Mouse (Mus musculus) kidney, embryonic 15.5 days (tissue): Measurements from ENCODE around the gene Sgms1. TPM values are rescaled to one million over a fixed set of nuclear protein-coding genes. Genes with fewer than 3 reads are reported as not detected.

Experiments used
- ATAC-seq: fragments of 200-750 bp; cut with Nextera tagmentation; replicated peaks from 2 replicates; pipeline ENCODE4 v1.8.0; 2017; ENCODE audit warnings: moderate TSS enrichment; ENCODE audit not compliant: low FRiP score
- H3K27ac ChIP-seq: fragments of 300-500 bp; sonication (generic); 2 replicates; pipeline ENCODE4 v1.5.1; 2015; ENCODE audit warnings: mild to moderate bottlenecking, inconsistent platforms
- H3K27me3 ChIP-seq: fragments of 300-500 bp; sonication (generic); 2 replicates; pipeline ENCODE4 v1.6.1; 2015; ENCODE audit warnings: inconsistent platforms
- H3K36me3 ChIP-seq: fragments of 300-500 bp; sonication (generic); 2 replicates; pipeline ENCODE4 v1.6.1; 2015; ENCODE audit warnings: inconsistent platforms
- H3K4me1 ChIP-seq: fragments of 300-500 bp; sonication (generic); 2 replicates; pipeline ENCODE4 v1.6.1; 2015; ENCODE audit warnings: inconsistent platforms
- H3K4me2 ChIP-seq: fragments of 300-500 bp; sonication (generic); 2 replicates; pipeline ENCODE4 v1.6.1; 2015; ENCODE audit warnings: moderate library complexity, mild to moderate bottlenecking, inconsistent platforms
- H3K4me3 ChIP-seq: fragments of 300-500 bp; sonication (generic); replicated peaks from 2 replicates; pipeline ENCODE4 v1.5.1; 2015; ENCODE audit warnings: mild to moderate bottlenecking, inconsistent platforms
- H3K9ac ChIP-seq: fragments of 300-500 bp; sonication (generic); 2 replicates; pipeline ENCODE4 v1.6.1; 2015; ENCODE audit warnings: mild to moderate bottlenecking, inconsistent platforms
- H3K9me3 ChIP-seq: fragments of 300-500 bp; sonication (generic); replicated peaks from 2 replicates; pipeline ENCODE4 v1.6.1; 2016; ENCODE audit warnings: inconsistent platforms
- WGBS: fragments of 180-500 bp; shearing (Covaris S2); methylation state at CpG from one replicate; pipeline ENCODE4 v1.1.7; 2015; ENCODE audit warnings: mixed read lengths; 5-methylcytosine and 5-hydroxymethylcytosine counted together
- polyA plus RNA-seq: library from polyadenylated mRNA; unstranded; fragments of >200 nt; fragmentation: Nextera tagmentation; extraction: Ambion mirVana; gene quantifications from 2 replicates; pipeline ENCODE4 v1.2.1, GENCODE M21; 2015

Sgms1 gene
- polyA plus RNA-seq, 1 experiment from 2014 or later = 57.0 TPM

GRCm38 (mm10) chr19:32223751-32224174 lies 165.8 kb downstream of the Sgms1 start:
- H3K36me3 ChIP-seq = peaks cover 15% of the 10 kb centered on the region
- H3K27ac ChIP-seq = no peak overlapping the region
- H3K27me3 ChIP-seq = no peaks in the 10 kb centered on the region
- no peak overlapping the region for H3K9ac ChIP-seq
- no peak for ATAC-seq
- H3K9me3 ChIP-seq = no peaks in the 10 kb centered on the region
- 0 out of 2 replicates have a peak, but pooled peaks cover 4% of the 10 kb centered on the region for H3K4me1 ChIP-seq
- H3K4me2 ChIP-seq = no peak overlapping the region
- H3K4me3 ChIP-seq = no peak overlapping the region
- 66% methylated on average over 3 of the region's 3 CpGs for WGBS

- Histone ChIP-seq H3K4me2 (no peak overlapping the region), H3K27ac (no peak overlapping the region), H3K36me3 (peaks cover 15% of the 10 kb centered on the region), H3K9me3 (no peaks in the 10 kb centered on the region), H3K27me3 (no peaks in the 10 kb centered on the region), H3K4me1 (0 out of 2 replicates have a peak, but pooled peaks cover 4% of the 10 kb centered on the region), H3K9ac (no peak overlapping the region), H3K4me3 (no peak overlapping the region)
- 83% methylated on average over 11 of the region's 11 CpGs for WGBS
- no peak for ATAC-seq
Measured at GRCm38 (mm10) chr19:32222083-32222482, 167.4 kb downstream of the Sgms1 start.

GRCm38 (mm10) chr19:32220991-32221390 lies 168.5 kb downstream of the Sgms1 start:
- H3K4me1 ChIP-seq = 0 out of 2 replicates have a peak, but pooled peaks cover 4% of the 10 kb centered on the region
- no peak for ATAC-seq
- no peak overlapping the region for H3K9ac ChIP-seq
- peaks cover 15% of the 10 kb centered on the region for H3K36me3 ChIP-seq
- H3K9me3 ChIP-seq = no peaks in the 10 kb centered on the region
- no peak overlapping the region for H3K27ac ChIP-seq
- H3K4me2 ChIP-seq = no peak overlapping the region
- H3K4me3 ChIP-seq = no peak overlapping the region
- 91% methylated on average over 2 of the region's 2 CpGs for WGBS
- H3K27me3 ChIP-seq = no peaks in the 10 kb centered on the region

GRCm38 (mm10) chr19:32216710-32217109 lies 172.8 kb downstream of the Sgms1 start:
- H3K27ac ChIP-seq = no peak overlapping the region
- ATAC-seq = no peak
- peaks cover under 1% of the 10 kb centered on the region; the same call in 1 of the 2 replicates for H3K36me3 ChIP-seq
- H3K27me3 ChIP-seq = no peaks in the 10 kb centered on the region
- no peaks in the 10 kb centered on the region for H3K9me3 ChIP-seq
- no peaks in the 10 kb centered on the region for H3K4me1 ChIP-seq
- H3K9ac ChIP-seq = no peak overlapping the region
- H3K4me2 ChIP-seq = no peak overlapping the region
- WGBS = 93% methylated on average over 2 of the region's 2 CpGs
- no peak overlapping the region for H3K4me3 ChIP-seq

GRCm38 (mm10) chr19:32214905-32215806 lies 174.4 kb downstream of the Sgms1 start:
- ATAC-seq = no peak
- Histone ChIP-seq H3K9me3 (no peaks in the 10 kb centered on the region), H3K4me1 (peaks cover 10% of the 10 kb centered on the region), H3K4me3 (no peak overlapping the region), H3K4me2 (no peak overlapping the region), H3K9ac (no peak overlapping the region), H3K27me3 (no peaks in the 10 kb centered on the region), H3K36me3 (no peaks in the 10 kb centered on the region), H3K27ac (no peak overlapping the region)
- 71% methylated on average over 12 of the region's 12 CpGs for WGBS

- no peak for ATAC-seq
- Histone ChIP-seq H3K4me1 (peaks cover 17% of the 10 kb centered on the region), H3K27me3 (no peaks in the 10 kb centered on the region), H3K4me3 (no peak overlapping the region), H3K9me3 (no peaks in the 10 kb centered on the region), H3K4me2 (no peak overlapping the region), H3K9ac (no peak overlapping the region), H3K27ac (no peak overlapping the region), H3K36me3 (no peaks in the 10 kb centered on the region)
- WGBS = 76% methylated on average over 3 of the region's 3 CpGs
Measured at GRCm38 (mm10) chr19:32213577-32213976, 175.9 kb downstream of the Sgms1 start.

- peak overlapping the region; percentile 46; the same call in 1 of the 2 replicates for H3K9ac ChIP-seq
- no peaks in the 10 kb centered on the region for H3K36me3 ChIP-seq
- no peaks in the 10 kb centered on the region for H3K9me3 ChIP-seq
- ATAC-seq = peak; percentile 70
- peak overlapping the region; percentile 88 for H3K27ac ChIP-seq
- H3K4me2 ChIP-seq = peak overlapping the region; percentile 73
- H3K4me1 ChIP-seq = peaks cover 17% of the 10 kb centered on the region
- peak overlapping the region; percentile 49 for H3K4me3 ChIP-seq
- no peaks in the 10 kb centered on the region for H3K27me3 ChIP-seq
Measured at GRCm38 (mm10) chr19:32211293-32211585, 178.3 kb downstream of the Sgms1 start.

GRCm38 (mm10) chr19:32210450-32211292 lies 178.8 kb downstream of the Sgms1 start:
- Histone ChIP-seq H3K36me3 (no peaks in the 10 kb centered on the region), H3K4me2 (peak overlapping the region; percentile 73), H3K4me3 (peak overlapping the region; percentile 49), H3K9ac (peak overlapping the region; percentile 46), H3K4me1 (peaks cover 17% of the 10 kb centered on the region), H3K27me3 (no peaks in the 10 kb centered on the region), H3K9me3 (no peaks in the 10 kb centered on the region), H3K27ac (peak overlapping the region; percentile 88)
- WGBS = 2% methylated on average over 34 of the region's 34 CpGs
- peak; percentile 100 for ATAC-seq

GRCm38 (mm10) chr19:32210099-32210449 lies 179.4 kb downstream of the Sgms1 start:
- no peaks in the 10 kb centered on the region for H3K9me3 ChIP-seq
- no peaks in the 10 kb centered on the region for H3K27me3 ChIP-seq
- peak overlapping the region; percentile 88 for H3K27ac ChIP-seq
- peaks cover 17% of the 10 kb centered on the region for H3K4me1 ChIP-seq
- ATAC-seq = no peak
- WGBS = 5% methylated on average over 5 of the region's 5 CpGs
- peak overlapping the region; percentile 73 for H3K4me2 ChIP-seq
- peak overlapping the region; percentile 49 for H3K4me3 ChIP-seq
- H3K36me3 ChIP-seq = no peaks in the 10 kb centered on the region
- H3K9ac ChIP-seq = peak overlapping the region; percentile 46

GRCm38 (mm10) chr19:32202131-32203114 lies 187.1 kb downstream of the Sgms1 start:
- H3K4me2 ChIP-seq = peak overlapping the region; percentile 23; the same call in 1 of the 2 replicates
- H3K27me3 ChIP-seq = no peaks in the 10 kb centered on the region
- no peaks in the 10 kb centered on the region; the same call in 1 of the 2 replicates for H3K36me3 ChIP-seq
- peaks cover 9% of the 10 kb centered on the region for H3K4me1 ChIP-seq
- WGBS = 59% methylated on average over 12 of the region's 12 CpGs
- H3K9me3 ChIP-seq = no peaks in the 10 kb centered on the region
- H3K9ac ChIP-seq = no peak overlapping the region
- no peak overlapping the region for H3K4me3 ChIP-seq
- peak; percentile 67 for ATAC-seq
- peak overlapping the region; percentile 54 for H3K27ac ChIP-seq

- Histone ChIP-seq H3K4me1 (peaks cover 9% of the 10 kb centered on the region), H3K36me3 (no peaks in the 10 kb centered on the region; the same call in 1 of the 2 replicates), H3K27me3 (no peaks in the 10 kb centered on the region), H3K4me2 (no peak overlapping the region), H3K9me3 (no peaks in the 10 kb centered on the region), H3K27ac (no peak overlapping the region), H3K4me3 (no peak overlapping the region), H3K9ac (no peak overlapping the region)
- no peak for ATAC-seq
- 78% methylated on average over 4 of the region's 4 CpGs for WGBS
Measured at GRCm38 (mm10) chr19:32199861-32200574, 189.5 kb downstream of the Sgms1 start.
